Mouse (Mus musculus): ENCODE measurements at regions not wholly inside any gene's neighbourhood (a gene's known extent, or its start where the extent isn't known, plus 50 kb on each side); places are given as distances from the start of the nearest gene placed in this dataset.

DNA sequence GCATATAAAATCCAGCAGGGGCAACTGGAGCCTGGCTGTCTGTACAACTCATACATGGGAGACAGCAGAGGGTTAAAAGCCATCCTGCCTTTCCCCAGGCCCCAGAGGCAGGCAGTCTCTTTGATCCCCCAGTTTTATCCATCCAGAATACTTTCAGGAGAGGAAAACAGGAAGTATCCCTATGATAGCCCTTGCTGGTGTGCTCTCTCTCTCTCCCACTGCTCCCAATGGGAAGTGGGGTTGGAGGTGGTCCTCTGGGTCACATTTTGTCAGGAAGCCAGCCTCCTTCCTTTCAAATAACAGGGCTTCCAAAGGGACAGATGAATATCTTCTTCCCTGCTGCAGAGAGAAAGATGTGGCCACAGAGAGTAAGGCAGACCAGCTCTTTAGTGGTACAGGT, 50.1 kb upstream of the Pim1 start:
- DNase-seq (ENCODE audit: low spot score): no peak
- Histone ChIP-seq H3K36me3 (replicated peaks) (no peaks in the 10 kb centered on the region), H3K4me3 (ENCODE audit: low read depth, low read length) (no peak overlapping the region), H3K27me3 (ENCODE audit: insufficient read depth, low read length) (no peaks in the 10 kb centered on the region), H3K4me1 (ENCODE audit: insufficient read depth, low read depth, low read length) (peaks cover 85% of the 10 kb centered on the region), H3K9me3 (replicated peaks) (no peaks in the 10 kb centered on the region)
- TF ChIP-seq GATA2 (IDR thresholded peaks at IDR 0.05; ENCODE audit: borderline replicate concordance, low read depth, low read length): no peak
- no peak for TF ChIP-seq POLR2AphosphoS5 (IDR thresholded peaks at IDR 0.05; ENCODE audit: insufficient replicate concordance, low read depth, low read length)
- no peak for TF ChIP-seq GATA1 (IDR thresholded peaks at IDR 0.05; ENCODE audit: borderline replicate concordance, low read length)
- TF ChIP-seq CTCF (IDR thresholded peaks at IDR 0.05; ENCODE audit: low read depth, low read length): no peak
- ATAC-seq (ENCODE audit: extremely low read depth, insufficient number of reproducible peaks, low FRiP score, poor library complexity, severe bottlenecking): no peak

Measured in G1E (cell line).